Mouse (Mus musculus): ENCODE data around the gene Vav2. TPM values are rescaled to one million over a fixed set of nuclear protein-coding genes. Genes with fewer than 3 reads are reported as not detected.

Vav2 gene
- polyA plus RNA-seq, 1 experiment: 30.9 TPM

GRCm38 (mm10) chr2:27365296-27365695 lies 61.5 kb downstream of the Vav2 start:
- 55% methylated on average over 4 of the region's 4 CpGs for WGBS
- TF ChIP-seq POLR2A (IDR thresholded peaks at IDR 0.05; ENCODE audit: borderline replicate concordance, extremely low read depth, low read depth, low read length): no peak
- TF ChIP-seq CTCF (IDR thresholded peaks at IDR 0.05; ENCODE audit: insufficient read depth, low read length): no peak
- Histone ChIP-seq H3K4me3 (replicated peaks; ENCODE audit: extremely low read depth, low read depth, low read length) (no peak overlapping the region), H3K4me1 (ENCODE audit: control insufficient read depth, insufficient read depth, low read length) (peaks cover 2% of the 10 kb centered on the region; the same call in 1 of the 2 replicates)
- DNase-seq: no peak

DNA sequence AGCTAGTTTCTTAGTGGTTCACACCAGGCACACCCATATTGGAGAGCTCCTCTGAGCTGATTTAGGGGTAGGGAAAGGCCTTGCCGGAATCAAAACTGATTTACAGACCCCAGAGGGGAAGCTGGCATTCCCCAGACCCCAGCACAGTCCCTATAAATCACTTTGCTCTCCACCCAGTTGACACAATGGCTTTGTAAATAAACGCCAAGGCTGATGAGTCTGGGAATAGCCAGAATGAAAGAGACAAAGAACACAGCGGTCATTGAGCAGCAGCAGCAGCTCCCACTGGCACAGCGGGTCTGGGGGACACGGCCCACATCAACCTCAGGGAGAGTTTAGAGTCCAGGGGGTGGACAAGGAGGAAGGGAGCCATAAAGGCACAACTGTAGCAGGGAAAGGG lies 65.0 kb downstream of the Vav2 start:
- WGBS: 50% methylated on average over 5 of the region's 5 CpGs
- DNase-seq: no peak
- Histone ChIP-seq H3K4me1 (ENCODE audit: control insufficient read depth, insufficient read depth, low read length) (no peaks in the 10 kb centered on the region), H3K4me3 (replicated peaks; ENCODE audit: extremely low read depth, low read depth, low read length) (no peak overlapping the region)
- TF ChIP-seq POLR2A (IDR thresholded peaks at IDR 0.05; ENCODE audit: borderline replicate concordance, extremely low read depth, low read depth, low read length) (no peak), CTCF (IDR thresholded peaks at IDR 0.05; ENCODE audit: insufficient read depth, low read length) (no peak)

- no peak overlapping the region for H3K4me3 ChIP-seq (replicated peaks; ENCODE audit: extremely low read depth, low read depth, low read length)
- TF ChIP-seq POLR2A (IDR thresholded peaks at IDR 0.05; ENCODE audit: borderline replicate concordance, extremely low read depth, low read depth, low read length): no peak
- TF ChIP-seq CTCF (IDR thresholded peaks at IDR 0.05; ENCODE audit: insufficient read depth, low read length): no peak
- DNase-seq: no peak
- H3K4me1 ChIP-seq (ENCODE audit: control insufficient read depth, insufficient read depth, low read length): peaks cover 3% of the 10 kb centered on the region; the same call in 1 of the 2 replicates
- WGBS: 67% methylated on average over 2 of the region's 2 CpGs
These were observed 68.4 kb downstream of the Vav2 start for GRCm38 (mm10) chr2:27358461-27358860.

DNA sequence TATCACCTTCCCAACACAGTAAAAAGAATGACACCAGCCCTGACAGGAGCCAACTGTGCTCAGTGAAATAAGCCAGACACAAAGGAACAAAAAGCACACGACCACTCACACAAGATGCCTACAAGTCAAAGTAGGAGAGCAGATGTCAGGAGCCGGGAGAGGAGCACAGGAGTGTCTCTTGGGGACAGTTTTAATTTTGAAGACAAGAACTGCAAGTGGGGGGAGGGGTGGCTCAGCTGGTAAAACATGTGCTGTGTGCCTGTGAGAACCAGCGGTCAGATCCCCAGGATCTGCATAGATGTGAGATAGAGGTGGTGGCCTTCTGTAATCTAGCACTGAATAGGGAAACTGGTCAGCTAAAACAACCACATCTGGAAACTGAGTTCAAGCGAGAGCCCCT lies 71.1 kb downstream of the Vav2 start:
- Histone ChIP-seq H3K4me3 (replicated peaks; ENCODE audit: extremely low read depth, low read depth, low read length) (no peak overlapping the region), H3K4me1 (ENCODE audit: control insufficient read depth, insufficient read depth, low read length) (peaks cover 3% of the 10 kb centered on the region; the same call in 1 of the 2 replicates)
- no peak for DNase-seq
- TF ChIP-seq CTCF (IDR thresholded peaks at IDR 0.05; ENCODE audit: insufficient read depth, low read length): no peak
- TF ChIP-seq POLR2A (IDR thresholded peaks at IDR 0.05; ENCODE audit: borderline replicate concordance, extremely low read depth, low read depth, low read length): no peak
- WGBS: 64% methylated on average over 4 of the region's 4 CpGs

- no peak for DNase-seq
- 66% methylated on average over 6 of the region's 6 CpGs for WGBS
- Histone ChIP-seq H3K4me3 (replicated peaks; ENCODE audit: extremely low read depth, low read depth, low read length) (no peak overlapping the region), H3K4me1 (ENCODE audit: control insufficient read depth, insufficient read depth, low read length) (peaks cover 3% of the 10 kb centered on the region; the same call in 1 of the 2 replicates)
- no peak for TF ChIP-seq CTCF (IDR thresholded peaks at IDR 0.05; ENCODE audit: insufficient read depth, low read length)
- TF ChIP-seq POLR2A (IDR thresholded peaks at IDR 0.05; ENCODE audit: borderline replicate concordance, extremely low read depth, low read depth, low read length): no peak
These were observed 72.1 kb downstream of the Vav2 start for GRCm38 (mm10) chr2:27354610-27355211.

GRCm38 (mm10) chr2:27352720-27353119 lies 74.1 kb downstream of the Vav2 start:
- no peak for DNase-seq
- TF ChIP-seq CTCF (IDR thresholded peaks at IDR 0.05; ENCODE audit: insufficient read depth, low read length): no peak
- 84% methylated on average over 8 of the region's 8 CpGs for WGBS

DNA sequence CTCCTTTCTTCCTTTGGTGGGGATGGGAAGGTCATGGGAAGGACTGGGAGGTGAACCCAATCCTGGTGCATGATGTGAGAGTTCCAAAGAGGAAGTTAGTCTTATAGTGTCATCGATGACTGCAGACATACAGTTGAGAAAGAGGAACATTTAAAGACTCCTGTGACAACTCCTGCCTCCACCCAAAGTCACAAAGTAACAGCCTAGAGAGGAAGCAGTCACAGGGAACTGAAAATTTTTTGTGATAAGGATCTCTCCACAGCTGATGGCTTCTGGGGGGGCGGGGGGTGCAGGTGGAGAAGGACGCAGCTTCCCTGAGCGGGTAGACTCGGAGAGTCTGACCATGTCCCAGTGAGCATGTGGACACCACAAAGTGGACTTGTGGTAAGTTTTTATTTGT lies 76.5 kb downstream of the Vav2 start:
- Histone ChIP-seq H3K4me3 (replicated peaks; ENCODE audit: extremely low read depth, low read depth, low read length) (no peak overlapping the region), H3K4me1 (ENCODE audit: control insufficient read depth, insufficient read depth, low read length) (no peaks in the 10 kb centered on the region; the same call in 1 of the 2 replicates)
- TF ChIP-seq CTCF (IDR thresholded peaks at IDR 0.05; ENCODE audit: insufficient read depth, low read length): no peak
- TF ChIP-seq POLR2A (IDR thresholded peaks at IDR 0.05; ENCODE audit: borderline replicate concordance, extremely low read depth, low read depth, low read length): no peak
- 90% methylated on average over 5 of the region's 5 CpGs for WGBS
- DNase-seq: no peak

More at GRCm38 (mm10) chr2:27352720-27353119, 74.1 kb downstream of the Vav2 start:
- peaks cover 3% of the 10 kb centered on the region; the same call in 1 of the 2 replicates for H3K4me1 ChIP-seq (ENCODE audit: control insufficient read depth, insufficient read depth, low read length)
- no peak overlapping the region for H3K4me3 ChIP-seq (replicated peaks; ENCODE audit: extremely low read depth, low read depth, low read length)

- H3K4me1 ChIP-seq (ENCODE audit: control insufficient read depth, insufficient read depth, low read length): peaks cover 4% of the 10 kb centered on the region
- H3K4me3 ChIP-seq (replicated peaks; ENCODE audit: extremely low read depth, low read depth, low read length): no peak overlapping the region
- TF ChIP-seq CTCF (IDR thresholded peaks at IDR 0.05; ENCODE audit: insufficient read depth, low read length) (no peak), POLR2A (IDR thresholded peaks at IDR 0.05; ENCODE audit: borderline replicate concordance, extremely low read depth, low read depth, low read length) (no peak)
- DNase-seq: no peak
- WGBS: 29% methylated on average over 12 of the region's 12 CpGs
These were observed 82.8 kb downstream of the Vav2 start for GRCm38 (mm10) chr2:27343984-27344453.

GRCm38 (mm10) chr2:27340682-27341081 lies 86.2 kb downstream of the Vav2 start:
- WGBS: 73% methylated on average over 6 of the region's 6 CpGs
- H3K4me1 ChIP-seq (ENCODE audit: control insufficient read depth, insufficient read depth, low read length): peaks cover 4% of the 10 kb centered on the region
- TF ChIP-seq POLR2A (IDR thresholded peaks at IDR 0.05; ENCODE audit: borderline replicate concordance, extremely low read depth, low read depth, low read length) (no peak), CTCF (IDR thresholded peaks at IDR 0.05; ENCODE audit: insufficient read depth, low read length) (no peak)
- no peak for DNase-seq
- H3K4me3 ChIP-seq (replicated peaks; ENCODE audit: extremely low read depth, low read depth, low read length): no peak overlapping the region

- WGBS: 47% methylated on average over 8 of the region's 8 CpGs
- TF ChIP-seq POLR2A (IDR thresholded peaks at IDR 0.05; ENCODE audit: borderline replicate concordance, extremely low read depth, low read depth, low read length) (no peak), CTCF (IDR thresholded peaks at IDR 0.05; ENCODE audit: insufficient read depth, low read length) (no peak)
- no peak overlapping the region for H3K4me3 ChIP-seq (replicated peaks; ENCODE audit: extremely low read depth, low read depth, low read length)
- peaks cover 2% of the 10 kb centered on the region; the same call in 1 of the 2 replicates for H3K4me1 ChIP-seq (ENCODE audit: control insufficient read depth, insufficient read depth, low read length)
- DNase-seq: no peak
These were observed 87.8 kb downstream of the Vav2 start for GRCm38 (mm10) chr2:27339051-27339450.
